Mouse (Mus musculus): ENCODE data around the gene Adgrb2.

DNA sequence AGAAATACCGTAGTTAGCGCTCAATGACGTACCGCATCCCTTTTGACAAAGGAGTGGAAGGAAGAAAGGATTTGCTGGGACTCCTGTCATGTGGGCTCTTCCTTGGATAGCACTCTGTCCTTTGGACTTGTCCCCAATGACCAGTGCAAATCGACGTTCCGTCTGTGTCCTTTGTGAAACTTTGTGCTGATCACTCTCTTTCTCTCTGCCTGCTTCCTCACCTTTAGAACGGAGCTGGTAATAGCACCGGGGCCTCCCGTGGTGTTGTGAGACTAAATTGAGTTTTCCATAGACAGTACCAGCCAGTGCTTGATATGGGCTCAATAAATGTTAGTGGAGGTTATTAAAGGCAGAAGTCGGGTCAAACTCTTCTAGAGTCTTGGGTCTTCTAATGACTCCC is 56.4 kb downstream of the Adgrb2 start:
- TF ChIP-seq POLR2A (IDR thresholded peaks at IDR 0.05; ENCODE audit: low read depth, low read length), result no peak
- no peak for TF ChIP-seq CTCF (IDR thresholded peaks at IDR 0.05; ENCODE audit: extremely low read depth, insufficient read length, insufficient replicate concordance, low read depth, low read length)

All from small intestine, adult 2 months (tissue).